8 mouse cellular contexts compared by ENCODE assay signal in genomic region chr1:193035371-193036238, GRCm38 (mm10). TPM values are rescaled to one million over a fixed set of nuclear protein-coding genes. Genes with fewer than 3 reads are reported as not detected.
DNase-seq lines count a peak whose midpoint lies in the region; ATAC-seq lines count a peak whose summit lies in the region.

Syt14 (minus strand) TSS chr1:193035775.

- WGBS in forebrain, embryonic 12.5 days: under 1% methylated on average over 67 of the region's 67 CpGs

- no peaks in the 10 kb centered on the region for H3K36me3 ChIP-seq in forebrain, embryonic 12.5 days (replicated peaks)

- H3K4me3 ChIP-seq in forebrain, embryonic 12.5 days (replicated peaks): peak within 1 kb of the TSS; percentile 76

- peak within 1 kb of the TSS; percentile 86 for H3K4me2 ChIP-seq in forebrain, embryonic 12.5 days

- H3K9me3 ChIP-seq in forebrain, embryonic 12.5 days: no peaks in the 10 kb centered on the region

- H3K27me3 ChIP-seq in forebrain, embryonic 12.5 days: 0 out of 2 replicates have a peak, but pooled peaks cover 2% of the 10 kb centered on the region

- peaks cover 14% of the 10 kb centered on the region for H3K4me1 ChIP-seq in forebrain, embryonic 12.5 days

- H3K9ac ChIP-seq in forebrain, embryonic 12.5 days: peak within 1 kb of the TSS; percentile 85

- peak; percentile 76 for DNase-seq in NIH3T3 (ENCODE audit: low read depth)
- DNase-seq in layer of hippocampus, postnatal 10 days (ENCODE audit: low spot score in 2 of 2): peak; percentile 49 to 70
- peak; percentile 66 for DNase-seq in lung, postnatal 14 days
- peak; percentile 76 for DNase-seq in retina, postnatal 7 days (ENCODE audit: low read depth, low spot score)
- peak; percentile 20 for DNase-seq in urinary bladder, postnatal 10 days (ENCODE audit: low spot score)

- H3K27ac ChIP-seq in forebrain, embryonic 12.5 days: peak within 1 kb of the TSS; percentile 65

- ATAC-seq in cerebellum, adult (ENCODE audit: insufficient number of reproducible peaks, low FRiP score, low TSS enrichment): peak; percentile 77
- peak; percentile 95 for ATAC-seq in forebrain, embryonic 12.5 days (ENCODE audit: low FRiP score)
- ATAC-seq in hematopoietic stem cell, adult 5-6 weeks (replicated peaks in 1 of 2; ENCODE audit: insufficient read depth in 1 of 2, low FRiP score in 2 of 2, low TSS enrichment in 1 of 2, low read depth in 1 of 2, poor library complexity in 2 of 2, severe bottlenecking in 2 of 2): peak; percentile 91

RNA-seq across cellular contexts. Expression of gene Syt14, which starts in this region (rescaled TPM):
- 9.2 and 9.8 TPM in 2 replicates for polyA plus RNA-seq in forebrain, embryonic 12.5 days (2016; fragmentation: Nextera tagmentation; extraction: Ambion mirVana)
- 0.88 TPM in 1 of 2 replicates, not detected in the other for total RNA-seq in hematopoietic stem cell, adult 5-6 weeks (2017)
- total RNA-seq in layer of hippocampus, postnatal 10 days (2021): 10 to 100 TPM; 21.9 to 24.2 TPM

Comparison
In these comparisons a context has a peak if more than half of its experiments do, and no peak if none do; other contexts are left out.
1. Peak in every context shown above with its lines: DNase-seq, ATAC-seq, H3K4me3 ChIP-seq and H3K27ac ChIP-seq.
2. RNA of gene Syt14 (total RNA-seq): 21.9 to 24.2 TPM in layer of hippocampus, postnatal 10 days; 0.88 TPM in hematopoietic stem cell, adult 5-6 weeks; every median in the first group is over 10 times any median in the second.
3. Peak in ATAC-seq in hematopoietic stem cell, adult 5-6 weeks; RNA of the gene not detected or under 1 TPM.
4. DNase-seq: peak in every context shown above with its lines; median percentile 76 in NIH3T3; 76 in retina, postnatal 7 days; 66 in lung, postnatal 14 days; 60 in layer of hippocampus, postnatal 10 days; 20 in urinary bladder, postnatal 10 days.